Mouse (Mus musculus) frontal cortex, postnatal 10 days (tissue): Measurements from ENCODE around the gene Rab15.
"Not testable (repeated sequence)": the region's sequence is repeated elsewhere in the genome, so short reads cannot be mapped to it uniquely, and the experiment has no call there.

Source experiments
- DNase-seq, 2 experiments: peaks; one replicate each; pipeline ENCODE4 v3.0.0; 2022; ENCODE audit warnings: low spot score in 2 of 2, mixed read lengths in 1 of 2

Gene Rab15

GRCm38 (mm10) chr12:76822651-76823041, at the start of gene Rab15:
Rab15 (minus strand) TSS chr12:76822908.
- no peak for DNase-seq

- no peak for DNase-seq
These were observed 46.9 kb upstream of the Rab15 start for GRCm38 (mm10) chr12:76869561-76869960.

GRCm38 (mm10) chr12:76868463-76869198, 45.9 kb upstream of the Rab15 start:
- DNase-seq: no peak

GRCm38 (mm10) chr12:76867586-76868280, 45.0 kb upstream of the Rab15 start:
- peak in 1 of 2 experiments; percentile 14 for DNase-seq

- DNase-seq: no peak
These were observed 42.6 kb upstream of the Rab15 start for GRCm38 (mm10) chr12:76865266-76865665.

- no peak for DNase-seq
These were observed 40.9 kb upstream of the Rab15 start for GRCm38 (mm10) chr12:76863651-76864050.

GRCm38 (mm10) chr12:76858788-76859187, 36.1 kb upstream of the Rab15 start:
- DNase-seq: not testable (repeated sequence)

- DNase-seq: no peak
These were observed 34.4 kb upstream of the Rab15 start for GRCm38 (mm10) chr12:76857087-76857486.

GRCm38 (mm10) chr12:76853378-76854142, 30.9 kb upstream of the Rab15 start:
- DNase-seq: no peak

GRCm38 (mm10) chr12:76852419-76852818, 29.7 kb upstream of the Rab15 start:
- DNase-seq: no peak

GRCm38 (mm10) chr12:76844346-76845061, 21.8 kb upstream of the Rab15 start:
- DNase-seq: no peak

- no peak for DNase-seq
These were observed 17.4 kb upstream of the Rab15 start for GRCm38 (mm10) chr12:76840081-76840480.

GRCm38 (mm10) chr12:76839298-76839697, 16.6 kb upstream of the Rab15 start:
- no peak for DNase-seq

- DNase-seq: no peak
These were observed 15.3 kb upstream of the Rab15 start for GRCm38 (mm10) chr12:76837844-76838650.

GRCm38 (mm10) chr12:76837101-76837843, 14.6 kb upstream of the Rab15 start:
- peak; percentile 96 for DNase-seq

- no peak for DNase-seq
These were observed 10.0 kb upstream of the Rab15 start for GRCm38 (mm10) chr12:76832704-76833103.

GRCm38 (mm10) chr12:76825283-76825682, 2.6 kb upstream of the Rab15 start:
- DNase-seq: no peak

GRCm38 (mm10) chr12:76822002-76822650, 582 bp downstream of the Rab15 start:
- DNase-seq: peak in 1 of 2 experiments; percentile 46

GRCm38 (mm10) chr12:76820615-76821014, 2.1 kb downstream of the Rab15 start:
- no peak for DNase-seq

- no peak for DNase-seq
These were observed 2.9 kb downstream of the Rab15 start for GRCm38 (mm10) chr12:76819816-76820215.
